Mouse (Mus musculus) cerebellum, postnatal 10 days (tissue): ENCODE results near the gene Rraga.

ENCODE experiments used
- DNase-seq, 2 experiments: peaks; one replicate each; pipeline ENCODE4 v3.0.0; 2021; ENCODE audit warnings: mixed read lengths in 2 of 2

Gene Rraga

GRCm38 (mm10) chr4:86575283-86575983 lies at the start of gene Rraga:
Gene Rraga, plus strand, starts transcription at chr4:86575668.
- DNase-seq = peak; percentile 98 to 99

DNA sequence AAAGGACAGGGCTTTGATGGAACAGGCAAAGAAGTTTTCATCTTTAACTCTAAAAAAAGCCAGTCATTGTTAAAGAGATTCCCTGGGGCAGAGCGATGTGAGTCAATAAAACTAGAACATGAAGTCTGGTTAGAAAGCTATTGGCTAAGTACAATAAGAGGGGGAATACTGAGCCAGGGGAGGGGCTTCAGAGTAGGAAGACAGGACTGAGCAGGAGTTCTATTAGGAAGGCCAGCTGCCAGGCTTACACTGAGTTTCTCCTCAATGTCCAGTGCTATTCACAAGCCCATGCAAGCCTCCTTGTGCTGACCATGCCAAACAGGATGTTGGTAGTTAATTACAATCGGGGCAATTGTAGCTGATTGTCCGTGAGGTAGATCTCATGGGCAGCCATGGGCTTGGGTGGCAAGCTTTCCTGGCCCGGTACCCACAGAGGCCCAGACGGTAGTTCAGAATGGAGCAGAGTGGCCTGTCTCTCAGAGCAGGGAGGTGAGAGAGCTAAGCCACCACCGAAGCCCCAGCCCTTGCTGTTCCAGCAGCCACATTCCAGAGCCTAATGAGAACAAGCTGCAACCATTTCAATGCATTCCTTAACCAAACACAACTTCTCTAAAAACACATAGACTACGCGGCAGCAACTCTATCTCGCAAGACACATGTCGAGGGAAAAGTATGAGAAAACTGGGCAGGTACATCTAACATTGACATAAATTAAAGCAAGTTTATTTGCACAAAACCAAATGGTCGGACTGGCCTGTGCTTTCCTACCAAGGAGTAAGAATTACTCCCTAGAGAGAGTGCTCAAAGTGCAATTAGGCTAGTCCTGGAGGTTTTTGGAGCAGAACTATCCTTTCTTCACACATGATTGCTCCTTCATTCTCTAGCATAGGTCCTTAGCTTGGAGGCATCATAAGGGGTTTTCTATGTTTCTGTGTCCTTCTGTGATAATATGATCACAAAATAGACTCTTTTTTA lies 48.0 kb upstream of the Rraga start:
- DNase-seq = peak; percentile 7 to 10

DNA sequence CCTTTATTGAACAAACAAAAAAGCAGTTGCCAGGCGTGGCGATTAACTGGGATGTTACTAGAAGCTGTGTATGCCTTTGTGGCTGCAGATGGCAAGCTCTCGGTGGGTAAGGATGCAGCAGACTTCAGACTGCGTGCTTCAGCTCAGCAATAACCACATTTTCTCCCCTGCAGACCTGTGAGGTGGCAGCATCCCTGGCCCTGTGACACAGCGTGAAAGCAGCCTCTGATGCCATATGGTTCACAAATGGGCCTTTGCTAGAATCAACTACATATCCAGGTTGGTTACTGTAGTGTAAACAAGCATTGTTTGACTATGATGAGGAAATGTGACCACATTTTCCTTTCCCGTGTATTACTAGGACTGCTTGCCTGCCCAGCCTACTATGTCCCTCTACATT lies 46.3 kb upstream of the Rraga start:
- peak; percentile 26 to 44 for DNase-seq

DNA sequence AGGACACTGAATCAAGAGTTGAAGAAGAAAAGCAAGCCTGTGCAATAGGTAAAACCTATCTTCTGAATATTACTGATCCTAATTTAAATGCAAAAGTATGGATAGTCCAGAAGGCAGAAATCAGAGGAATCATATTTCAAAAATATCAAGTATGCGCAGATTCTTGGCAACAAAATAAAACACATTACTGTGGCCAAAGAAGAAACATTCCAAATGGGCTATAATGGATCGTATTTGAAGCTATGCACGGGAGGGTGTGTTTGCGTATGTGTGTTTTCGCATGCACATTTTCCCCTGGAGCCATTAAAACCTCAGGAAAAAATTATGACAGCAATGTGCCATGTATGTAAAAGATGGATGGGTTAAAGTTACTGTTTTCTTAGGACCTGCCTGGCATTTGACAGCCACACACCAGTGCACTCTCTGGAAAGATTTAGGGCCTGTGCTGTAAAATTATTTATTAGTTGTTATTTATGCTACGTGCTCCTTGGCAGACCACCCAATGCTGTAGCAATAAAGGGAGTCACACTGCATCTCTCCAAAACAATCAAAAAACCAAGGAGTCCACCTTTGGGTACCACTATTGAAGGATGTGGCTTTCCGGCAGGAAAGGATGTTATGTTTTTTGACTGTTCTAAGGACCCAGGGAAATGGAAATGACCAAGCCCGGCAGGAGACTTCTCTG lies 41.9 kb upstream of the Rraga start:
- DNase-seq = no peak

DNA sequence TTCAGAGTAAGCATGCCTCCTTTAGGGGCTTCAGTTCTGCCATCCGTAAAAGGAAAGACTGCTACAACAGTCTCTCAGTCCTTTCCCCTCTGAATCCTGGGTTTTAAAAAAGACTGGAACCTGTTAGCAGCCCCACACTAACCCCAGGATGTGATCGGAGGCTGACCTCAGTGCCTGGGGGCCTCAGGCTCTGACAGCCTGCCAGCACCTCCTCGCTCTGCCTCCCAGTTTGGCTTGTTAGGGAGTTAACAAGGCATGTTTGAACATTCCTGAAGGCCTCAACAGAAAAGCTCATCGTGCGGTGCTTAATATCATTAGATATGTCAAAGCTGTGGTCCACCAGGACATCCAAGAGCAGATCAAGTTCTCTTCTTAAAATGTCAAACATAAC lies 41.4 kb upstream of the Rraga start:
- no peak for DNase-seq

DNA sequence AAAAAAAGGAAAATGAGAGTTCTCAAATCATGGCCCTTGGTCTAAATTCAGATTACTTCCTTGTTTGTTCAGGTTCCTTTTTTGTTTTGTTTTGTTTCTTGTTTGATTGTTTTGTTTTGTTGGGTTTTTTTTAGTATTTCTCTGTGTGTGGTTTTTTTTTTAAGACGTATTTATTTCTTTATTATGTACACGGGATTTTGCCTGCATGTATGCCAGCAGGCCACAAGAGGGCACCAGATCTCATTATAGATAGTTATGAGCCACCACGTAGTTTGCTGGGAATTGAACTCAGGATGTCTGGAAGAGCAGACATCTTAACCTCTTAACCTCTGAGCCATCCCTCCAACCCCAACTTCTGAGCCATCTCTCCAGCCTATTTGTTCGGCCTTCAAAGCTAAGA lies 37.5 kb upstream of the Rraga start:
- peak; percentile 59 to 62 for DNase-seq

DNA sequence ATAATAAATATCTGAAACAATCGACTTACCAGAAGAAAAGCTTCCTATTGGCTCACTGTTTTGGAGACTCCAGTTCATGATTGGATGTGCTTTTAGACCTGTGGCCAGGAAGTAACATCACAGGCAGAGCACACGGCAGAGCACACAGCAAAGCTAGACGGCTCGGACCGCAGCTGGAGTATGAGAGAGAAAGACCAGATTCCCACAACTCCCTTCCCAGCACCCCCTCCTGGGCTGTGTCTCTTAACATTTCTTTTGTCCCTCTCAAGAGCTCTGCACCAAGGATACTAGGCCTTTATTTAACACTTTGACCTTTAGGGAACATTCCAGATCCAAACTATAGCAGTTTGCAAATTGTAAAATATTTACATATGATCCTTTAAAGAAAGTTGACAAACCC lies 36.5 kb upstream of the Rraga start:
- DNase-seq = no peak

DNA sequence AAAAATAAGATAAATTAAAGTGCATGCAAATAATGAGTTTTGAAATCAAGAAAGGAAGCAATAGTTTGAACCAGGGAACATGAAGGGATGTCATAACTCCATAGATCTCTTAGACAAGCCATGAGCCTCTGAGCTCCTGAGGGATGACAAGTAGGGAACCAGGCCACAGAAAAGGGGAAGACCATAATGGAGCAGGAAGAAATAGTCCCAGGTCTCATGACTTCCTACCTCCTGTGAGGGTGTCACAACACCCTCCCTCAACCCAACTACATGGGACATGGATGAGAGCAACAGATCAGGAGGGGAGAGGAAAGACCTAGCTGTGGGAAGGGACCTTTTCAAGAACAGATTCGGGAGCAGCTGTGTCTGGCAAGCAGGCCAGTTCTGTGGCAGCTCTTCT lies 33.9 kb upstream of the Rraga start:
- DNase-seq = no peak

GRCm38 (mm10) chr4:86543999-86544398 lies 31.5 kb upstream of the Rraga start:
- no peak for DNase-seq

GRCm38 (mm10) chr4:86545615-86546014 lies 29.9 kb upstream of the Rraga start:
- DNase-seq = peak in 1 of 2 experiments; percentile 46

DNA sequence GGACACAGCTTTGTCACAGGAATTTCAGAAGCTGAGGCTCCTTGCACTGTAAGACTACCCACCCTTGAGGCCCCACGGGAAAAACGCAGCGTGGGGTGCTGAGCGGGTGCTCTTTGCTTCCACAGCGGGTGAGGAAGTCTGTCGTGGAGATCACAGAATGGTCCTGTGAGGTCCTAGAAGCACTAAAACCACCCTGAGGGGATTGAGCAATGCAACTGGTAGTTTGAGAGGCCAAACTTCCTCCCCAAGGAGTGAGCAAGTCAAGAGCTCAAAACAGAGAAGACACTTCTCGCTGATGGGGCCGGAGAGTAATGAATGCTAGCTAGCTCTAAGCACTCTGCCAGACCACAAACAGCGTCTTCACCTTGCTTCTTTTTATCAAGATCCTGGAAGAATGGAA lies 27.1 kb upstream of the Rraga start:
- DNase-seq = no peak

GRCm38 (mm10) chr4:86555035-86555707 lies 20.3 kb upstream of the Rraga start:
- peak; percentile 60 to 76 for DNase-seq

- no peak for DNase-seq
Measured at GRCm38 (mm10) chr4:86557371-86557770, 18.1 kb upstream of the Rraga start.

GRCm38 (mm10) chr4:86558228-86558627 lies 17.2 kb upstream of the Rraga start, which contains the start of gene Saxo1:
Gene Saxo1, minus strand, starts transcription at chr4:86558328.
- DNase-seq = no peak

GRCm38 (mm10) chr4:86559006-86559405 lies 16.5 kb upstream of the Rraga start:
- no peak for DNase-seq

DNA sequence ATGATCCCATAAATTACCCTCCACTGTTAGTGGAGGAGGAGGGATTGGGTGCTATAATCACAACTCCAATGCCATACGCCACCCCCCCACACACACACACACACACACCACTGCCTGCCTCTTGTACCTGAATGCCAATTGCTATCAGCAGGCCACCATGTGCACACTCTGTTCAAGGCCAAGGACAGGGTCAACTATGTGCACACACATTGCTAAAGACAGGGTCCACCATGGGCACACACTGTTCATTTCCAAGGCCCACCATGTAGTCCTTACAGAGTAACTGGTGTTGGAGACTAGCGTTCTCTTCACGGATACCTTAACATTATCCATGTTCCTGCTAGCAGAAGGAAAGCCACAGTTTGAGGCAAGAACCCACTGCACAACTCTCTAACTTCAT lies 14.4 kb upstream of the Rraga start:
- no peak for DNase-seq

DNA sequence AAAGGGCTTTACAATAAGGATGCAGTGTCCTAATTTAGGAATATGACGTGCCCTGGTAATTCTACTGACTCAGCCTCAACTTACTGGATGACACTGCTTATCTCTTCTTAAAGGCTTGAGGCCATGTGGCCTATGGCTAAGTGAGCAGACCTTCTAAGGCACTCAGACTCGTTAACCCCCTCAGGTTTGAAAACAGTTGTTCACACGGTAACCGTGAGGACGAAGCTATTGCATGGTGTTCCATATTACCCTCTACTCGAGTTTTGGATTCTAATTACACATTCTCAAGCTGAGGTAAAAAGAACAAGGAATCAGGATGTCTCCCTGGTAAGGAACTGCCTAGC lies 557 bp upstream of the Rraga start:
- peak in 1 of 2 experiments; percentile 13 for DNase-seq

- DNase-seq = peak; percentile 59 to 69
Measured at GRCm38 (mm10) chr4:86576120-86576541, 663 bp downstream of the Rraga start.

- no peak for DNase-seq
Measured at GRCm38 (mm10) chr4:86576630-86577225, 1.3 kb downstream of the Rraga start.

DNA sequence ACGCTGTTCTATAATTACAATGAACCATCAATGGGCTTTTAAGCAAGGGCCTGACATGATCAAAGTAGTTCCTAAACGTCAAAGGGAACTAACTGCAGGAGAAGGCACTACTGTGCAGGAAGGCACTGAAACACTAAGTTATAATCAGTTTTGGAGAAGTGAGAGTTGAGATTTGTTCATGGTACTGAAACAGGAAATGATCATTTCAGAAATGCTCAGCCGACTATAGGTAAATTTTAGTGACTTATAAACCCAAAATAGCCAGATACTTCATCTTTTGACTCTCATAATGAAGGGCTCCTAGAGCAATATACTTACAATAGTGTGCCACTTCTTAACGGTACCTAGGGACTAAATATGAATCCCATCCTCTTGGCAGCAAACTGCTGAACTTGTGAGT lies 4.6 kb downstream of the Rraga start:
- DNase-seq = no peak

- no peak for DNase-seq
Measured at GRCm38 (mm10) chr4:86580591-86580990, 5.1 kb downstream of the Rraga start.

DNA sequence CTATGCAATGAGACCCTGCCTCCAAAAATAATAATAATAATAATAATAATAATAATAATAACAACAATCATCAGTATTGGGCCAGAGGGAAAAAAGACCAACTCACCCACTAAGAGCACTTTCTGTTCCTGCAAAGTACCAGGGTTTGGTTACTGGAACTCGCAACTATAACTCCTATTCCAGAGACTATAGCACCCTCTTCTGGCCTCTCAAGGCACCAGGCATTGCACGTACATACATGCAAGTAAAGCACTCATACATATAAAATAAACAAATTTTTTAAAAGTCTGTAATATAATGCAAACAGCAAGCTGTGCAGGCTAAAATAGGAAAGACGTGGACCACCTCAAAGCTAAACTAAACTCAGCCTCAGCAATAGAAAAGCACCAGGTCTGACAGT lies 12.8 kb downstream of the Rraga start:
- DNase-seq = peak; percentile 16 to 28
